Mouse (Mus musculus): ENCODE measurements at regions not wholly inside any gene's neighbourhood (a gene's known extent, or its start where the extent isn't known, plus 50 kb on each side); places are given as distances from the start of the nearest gene placed in this dataset.

DNA sequence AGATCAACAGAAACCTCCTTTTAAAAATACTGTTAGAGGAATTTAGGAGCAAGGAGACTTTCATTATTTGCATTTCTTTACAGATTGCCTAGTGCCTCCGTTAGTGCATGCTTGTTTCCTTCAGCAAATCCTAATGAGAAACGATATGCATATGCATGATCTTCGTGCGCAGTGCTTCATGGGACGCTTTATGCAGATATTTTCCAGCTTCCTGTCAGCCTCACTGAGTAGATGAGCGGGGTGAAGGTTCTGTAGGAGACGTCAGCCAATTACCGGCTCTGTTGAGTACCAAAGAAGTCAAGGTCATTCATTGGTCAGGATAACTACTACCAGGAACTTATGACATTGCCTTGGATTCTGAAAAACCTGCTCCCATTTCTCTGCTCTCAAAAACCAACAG is 308.0 kb upstream of the Pdzrn3 start:
- TF ChIP-seq EP300 (IDR thresholded peaks at IDR 0.05; ENCODE audit: insufficient read depth, low read depth, low read length) (no peak), CTCF (IDR thresholded peaks at IDR 0.05) (no peak)
